Mouse (Mus musculus): ENCODE measurements at regions not wholly inside any gene's neighbourhood (a gene's known extent, or its start where the extent isn't known, plus 50 kb on each side); places are given as distances from the start of the nearest gene placed in this dataset.

DNA sequence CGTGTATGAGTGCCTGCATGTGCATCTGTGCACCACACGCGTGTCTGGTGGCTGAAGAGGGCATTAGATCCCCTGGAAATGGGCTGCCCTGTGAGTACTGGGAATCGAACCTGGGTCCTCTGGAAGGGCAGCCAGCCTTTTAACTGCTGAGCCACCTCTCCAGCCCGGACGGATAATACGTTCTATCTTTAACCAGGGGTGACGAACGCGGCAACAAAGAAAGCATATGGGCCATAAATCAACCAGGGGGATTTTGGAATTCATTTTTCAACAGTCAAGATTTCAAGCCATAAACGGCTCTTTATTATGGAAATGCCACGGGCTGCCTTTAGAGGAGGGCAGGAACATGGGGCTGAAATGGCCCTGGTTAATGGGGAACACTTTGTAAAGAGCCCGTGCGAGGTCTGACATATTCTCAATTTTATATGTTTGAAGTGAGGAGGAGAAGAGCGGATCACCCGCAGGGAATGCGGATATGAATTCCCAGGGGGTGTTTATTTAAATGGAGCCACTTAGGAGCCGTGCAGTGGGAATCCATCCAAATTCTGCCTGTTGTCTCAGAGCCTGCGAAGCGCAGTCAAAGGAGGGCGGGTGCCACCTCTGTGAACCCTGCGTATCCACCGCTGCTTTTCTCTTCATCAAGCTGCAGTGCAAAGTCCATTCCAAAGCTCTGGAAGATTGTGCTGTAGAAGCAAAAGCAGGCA is 118.0 kb upstream of the Sulf2 start:
- intact Hi-C loops (cut with DNase I), result no loop called here
- TF ChIP-seq CTCF (IDR thresholded peaks at IDR 0.05), result no peak
- no peak for DNase-seq
- Histone ChIP-seq H3K27ac (no peak overlapping the region), H3K4me3 (no peak overlapping the region)

DNA sequence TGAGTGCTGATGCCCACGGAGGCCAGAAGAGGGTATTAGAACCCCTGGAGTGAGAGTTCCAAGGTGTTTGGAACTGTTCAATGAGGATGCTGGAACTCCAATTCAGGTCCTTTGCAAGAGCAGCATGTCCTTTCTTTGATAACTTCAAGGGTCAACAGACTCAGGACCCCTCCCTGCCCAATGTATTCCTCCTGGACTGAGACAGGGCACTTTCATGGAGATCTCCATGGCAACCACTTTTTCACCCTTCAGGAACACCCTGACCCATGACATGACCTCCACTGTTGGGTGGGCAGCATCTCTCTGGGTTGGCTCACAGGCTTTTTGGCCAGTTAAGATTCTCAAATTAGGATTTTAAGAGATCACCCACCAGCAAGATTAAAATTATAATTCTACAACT is 117.4 kb upstream of the Sulf2 start:
- H3K4me3 ChIP-seq, result no peak overlapping the region
- intact Hi-C loops (cut with DNase I), result no loop called here
- H3K27ac ChIP-seq, result no peak overlapping the region
- DNase-seq, result no peak
- TF ChIP-seq CTCF (IDR thresholded peaks at IDR 0.05), result no peak

DNA sequence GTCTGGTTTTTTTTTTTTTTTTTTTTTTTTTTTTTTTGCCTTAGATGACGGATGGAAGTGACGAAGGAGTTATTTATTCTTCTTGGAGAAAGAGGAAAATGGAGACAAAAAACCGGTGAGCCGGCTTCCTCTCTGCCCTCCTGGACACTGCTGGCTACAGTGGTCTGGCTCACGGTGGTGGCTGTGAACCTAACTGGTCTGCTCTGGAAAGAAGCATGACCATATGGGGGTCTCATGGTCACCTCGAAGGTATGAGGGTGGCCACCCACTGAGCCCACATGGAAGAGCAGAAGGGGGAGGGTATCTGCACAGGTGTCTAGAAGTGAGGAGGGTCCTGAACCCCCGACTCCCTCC is 116.7 kb upstream of the Sulf2 start:
- no peak overlapping the region for H3K4me3 ChIP-seq
- DNase-seq, result no peak
- intact Hi-C loops (cut with DNase I), result no loop called here
- no peak overlapping the region for H3K27ac ChIP-seq
- no peak for TF ChIP-seq CTCF (IDR thresholded peaks at IDR 0.05)

- no peak for TF ChIP-seq CTCF (IDR thresholded peaks at IDR 0.05)
- no peak for DNase-seq
- Histone ChIP-seq H3K27ac (no peak overlapping the region), H3K4me3 (no peak overlapping the region)
- intact Hi-C loops (cut with DNase I), result no loop called here
These were observed 116.1 kb upstream of the Sulf2 start for GRCm38 (mm10) chr2:166271373-166272189.

DNA sequence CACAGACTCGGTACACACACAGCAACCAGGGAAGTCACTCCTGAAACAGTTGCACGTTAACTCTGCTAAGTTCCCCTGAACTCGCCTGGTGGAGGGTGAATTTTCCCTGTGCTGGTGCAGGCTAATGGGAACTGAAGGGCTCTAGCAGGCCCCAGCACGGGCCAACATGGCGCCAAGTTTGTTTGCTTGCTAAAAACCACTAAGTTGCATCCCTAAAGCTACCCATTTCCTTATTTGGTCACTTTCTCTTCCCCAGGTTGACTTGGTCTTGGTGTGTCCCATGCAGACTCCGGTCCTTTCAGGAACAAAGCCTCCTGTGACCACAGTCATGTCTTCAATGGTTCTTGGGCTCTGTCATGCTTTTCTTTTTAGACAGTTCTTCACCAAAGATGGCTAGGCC is 114.5 kb upstream of the Sulf2 start:
- Histone ChIP-seq H3K4me3 (no peak overlapping the region), H3K27ac (no peak overlapping the region)
- intact Hi-C loops (cut with DNase I), result no loop called here
- DNase-seq, result no peak
- TF ChIP-seq CTCF (IDR thresholded peaks at IDR 0.05), result no peak

DNA sequence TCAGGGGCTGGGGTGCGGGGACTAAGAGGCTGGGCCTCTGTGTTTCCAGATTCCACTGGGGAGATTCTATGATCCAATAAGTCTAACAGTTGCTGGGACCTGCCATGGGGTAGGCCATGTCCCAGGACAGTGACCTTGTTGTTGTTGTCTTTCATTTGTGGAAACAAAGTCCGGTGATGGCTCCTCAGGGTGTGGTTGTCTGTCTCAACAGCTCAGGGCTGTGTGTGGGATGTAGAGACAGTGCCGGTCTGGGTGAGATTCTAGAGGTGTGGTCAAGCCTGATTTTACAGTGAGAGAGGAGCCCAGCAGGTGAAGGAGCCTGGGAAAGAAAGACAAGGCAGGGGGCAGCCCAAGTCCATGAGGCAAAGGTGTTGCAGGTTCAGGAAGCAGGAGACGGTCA is 111.5 kb upstream of the Sulf2 start:
- H3K27ac ChIP-seq, result no peak overlapping the region
- DNase-seq, result no peak
- intact Hi-C loops (cut with DNase I), result no loop called here
- H3K4me3 ChIP-seq, result no peak overlapping the region
- TF ChIP-seq CTCF (IDR thresholded peaks at IDR 0.05), result no peak

GRCm38 (mm10) chr2:166266507-166266906 is 111.0 kb upstream of the Sulf2 start:
- Histone ChIP-seq H3K27ac (no peak overlapping the region), H3K4me3 (no peak overlapping the region)
- DNase-seq, result peak; percentile 60
- intact Hi-C loops (cut with DNase I), result no loop called here
- no peak for TF ChIP-seq CTCF (IDR thresholded peaks at IDR 0.05)

DNA sequence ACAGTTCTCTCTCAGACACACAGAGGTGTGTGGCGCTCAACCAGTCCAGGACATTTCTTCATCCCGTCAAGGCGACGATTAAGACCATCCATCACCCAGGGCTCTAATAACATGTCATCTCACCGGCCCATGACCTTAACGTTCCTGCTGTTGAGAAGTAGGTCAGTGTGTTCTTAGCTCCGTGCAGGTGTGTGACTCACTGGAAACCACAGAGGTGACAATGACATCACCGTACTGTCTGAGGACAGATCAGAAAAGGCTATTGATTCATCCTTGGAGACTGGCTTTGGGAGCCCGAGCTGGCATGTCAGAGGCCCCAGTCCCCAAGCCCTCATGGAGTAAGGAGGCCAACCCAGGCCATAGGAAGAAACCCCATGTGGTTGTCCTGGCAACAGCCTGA is 109.3 kb upstream of the Sulf2 start:
- intact Hi-C loops (cut with DNase I), result no loop called here
- TF ChIP-seq CTCF (IDR thresholded peaks at IDR 0.05), result no peak
- DNase-seq, result no peak
- H3K4me3 ChIP-seq, result no peak overlapping the region
- no peak overlapping the region for H3K27ac ChIP-seq

DNA sequence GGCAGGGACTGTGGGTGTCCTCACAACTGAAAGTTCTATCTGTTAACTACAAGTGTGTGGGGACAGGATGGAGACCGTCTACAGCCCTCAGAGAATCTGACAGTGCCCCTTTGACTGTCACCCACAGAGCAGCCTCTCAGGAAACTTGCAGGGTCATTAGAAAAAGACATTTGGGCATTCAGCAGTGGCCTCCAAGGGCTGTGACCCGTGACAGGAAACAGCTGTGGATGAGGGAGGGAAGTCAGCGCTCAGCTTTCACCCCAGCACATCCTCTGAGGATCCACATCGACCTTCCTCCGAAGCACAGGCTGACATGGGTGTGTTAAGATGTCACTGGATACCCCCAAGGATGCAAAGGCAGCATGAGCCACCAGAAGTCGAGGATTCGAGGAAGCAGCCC is 106.3 kb upstream of the Sulf2 start:
- peak overlapping the region; percentile 43 for H3K27ac ChIP-seq
- no peak overlapping the region for H3K4me3 ChIP-seq
- no peak for TF ChIP-seq CTCF (IDR thresholded peaks at IDR 0.05)
- DNase-seq, result peak; percentile 37
- intact Hi-C loops (cut with DNase I), result no loop called here

GRCm38 (mm10) chr2:166261065-166261464 is 105.6 kb upstream of the Sulf2 start:
- peak overlapping the region; percentile 43 for H3K27ac ChIP-seq
- no peak for TF ChIP-seq CTCF (IDR thresholded peaks at IDR 0.05)
- no peak overlapping the region for H3K4me3 ChIP-seq
- no peak for DNase-seq
- intact Hi-C loops (cut with DNase I), result no loop called here

GRCm38 (mm10) chr2:166258771-166259180 is 103.3 kb upstream of the Sulf2 start:
- no peak for TF ChIP-seq CTCF (IDR thresholded peaks at IDR 0.05)
- DNase-seq, result no peak
- intact Hi-C loops (cut with DNase I), result no loop called here

GRCm38 (mm10) chr2:166257666-166258065 is 102.2 kb upstream of the Sulf2 start:
- Histone ChIP-seq H3K27ac (no peak overlapping the region), H3K4me3 (no peak overlapping the region)
- DNase-seq, result no peak
- intact Hi-C loops (cut with DNase I), result no loop called here
- no peak for TF ChIP-seq CTCF (IDR thresholded peaks at IDR 0.05)

More at GRCm38 (mm10) chr2:166258771-166259180, 103.3 kb upstream of the Sulf2 start:
- H3K27ac ChIP-seq, result no peak overlapping the region
- no peak overlapping the region for H3K4me3 ChIP-seq

- DNase-seq, result no peak
- TF ChIP-seq CTCF (IDR thresholded peaks at IDR 0.05), result no peak
- Histone ChIP-seq H3K4me3 (no peak overlapping the region), H3K27ac (no peak overlapping the region)
- intact Hi-C loops (cut with DNase I), result no loop called here
These were observed 100.7 kb upstream of the Sulf2 start for GRCm38 (mm10) chr2:166256193-166256592.

- H3K4me3 ChIP-seq, result no peak overlapping the region
- no peak for TF ChIP-seq CTCF (IDR thresholded peaks at IDR 0.05)
- DNase-seq, result no peak
- H3K27ac ChIP-seq, result no peak overlapping the region
- intact Hi-C loops (cut with DNase I), result no loop called here
These were observed 99.1 kb upstream of the Sulf2 start for GRCm38 (mm10) chr2:166254581-166254980.

Measured in gastrocnemius, adult 2 months (tissue).